Mouse (Mus musculus): Measurements from ENCODE around the gene Olfr53. TPM values are rescaled to one million over a fixed set of nuclear protein-coding genes. Genes with fewer than 3 reads are reported as not detected.

Gene Olfr53
- polyA plus RNA-seq, 1 experiment = not detected

DNA sequence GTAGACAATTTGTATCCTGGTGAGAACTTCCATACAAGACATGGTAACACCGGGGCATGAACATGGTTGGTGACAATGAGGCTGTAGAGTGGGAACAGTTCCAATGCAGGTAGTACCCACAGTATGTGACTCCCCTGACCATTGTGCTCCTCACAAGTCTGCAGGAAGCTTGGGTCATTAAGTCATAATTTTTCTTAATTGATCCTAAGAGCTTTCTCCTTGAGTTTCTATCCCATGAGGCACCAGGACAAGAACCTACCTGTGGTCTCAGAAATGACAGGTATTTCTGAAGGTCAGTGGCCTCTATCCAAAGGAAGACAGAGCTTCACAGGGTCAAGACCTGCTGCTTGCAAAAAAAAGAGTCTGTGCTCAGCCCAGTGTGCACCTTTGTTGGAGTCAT lies 35.4 kb downstream of the Olfr53 start, which contains the start of gene Olfr45:
TSS of gene Olfr45 (plus strand) at position 301 of the 400 bp plus-strand sequence.
- H3K27ac ChIP-seq (ENCODE audit: insufficient read depth, low read depth, low read length) = no peak within 1 kb of the TSS

GRCm38 (mm10) chr7:140696967-140697366 lies 50.7 kb downstream of the Olfr53 start, which contains the start of gene Olfr541:
Gene Olfr541, plus strand, starts transcription at chr7:140697267.
- no peaks in the 10 kb centered on the region for H3K4me1 ChIP-seq (ENCODE audit: control insufficient read depth, insufficient read depth, insufficient read length, low read length)
- no peaks in the 10 kb centered on the region for H3K36me3 ChIP-seq (ENCODE audit: control insufficient read depth, insufficient read depth, low read length)
- TF ChIP-seq CTCF (IDR thresholded peaks at IDR 0.05; ENCODE audit: extremely low read depth, insufficient read length, insufficient replicate concordance, low read depth, low read length) (no peak), POLR2A (IDR thresholded peaks at IDR 0.05; ENCODE audit: low read depth, low read length) (no peak)
- H3K27ac ChIP-seq (ENCODE audit: insufficient read depth, low read depth, low read length) = no peak within 1 kb of the TSS
- no peak within 1 kb of the TSS for H3K4me3 ChIP-seq (ENCODE audit: low read depth, low read length)
- no peaks in the 10 kb centered on the region for H3K27me3 ChIP-seq (ENCODE audit: control insufficient read depth, insufficient read depth, low read length)

More for the DNA sequence above, 35.4 kb downstream of the Olfr53 start, which contains the start of gene Olfr45:
- Histone ChIP-seq H3K27me3 (ENCODE audit: control insufficient read depth, insufficient read depth, low read length) (no peaks in the 10 kb centered on the region), H3K4me3 (ENCODE audit: low read depth, low read length) (no peak within 1 kb of the TSS), H3K36me3 (ENCODE audit: control insufficient read depth, insufficient read depth, low read length) (no peaks in the 10 kb centered on the region), H3K4me1 (ENCODE audit: control insufficient read depth, insufficient read depth, insufficient read length, low read length) (no peaks in the 10 kb centered on the region)
- TF ChIP-seq CTCF (IDR thresholded peaks at IDR 0.05; ENCODE audit: extremely low read depth, insufficient read length, insufficient replicate concordance, low read depth, low read length) (no peak), POLR2A (IDR thresholded peaks at IDR 0.05; ENCODE audit: low read depth, low read length) (no peak)
- WGBS = 89% methylated on average over 1 of the region's 1 CpGs

Other genes starting within 250 kb of the Olfr53 start
- gene Olfr531, start 243.5 kb upstream of the Olfr53 start, polyA plus RNA-seq (2012; rRNA removed) = 0.04 TPM in 1 of 2 replicates, not detected in the other
- gene Olfr532, start 224.8 kb upstream of the Olfr53 start, polyA plus RNA-seq (2012; rRNA removed) = not detected in 2 replicates
- not detected in 2 replicates for gene Olfr533, start 183.1 kb upstream of the Olfr53 start, polyA plus RNA-seq (2012; rRNA removed)
- not detected in 2 replicates for gene Olfr535, start 162.2 kb upstream of the Olfr53 start, polyA plus RNA-seq (2012; rRNA removed)
- not detected in 2 replicates for gene Olfr536, start 139.1 kb upstream of the Olfr53 start, polyA plus RNA-seq (2012; rRNA removed)
- gene Olfr538, start 78.6 kb upstream of the Olfr53 start, polyA plus RNA-seq (2012; rRNA removed) = not detected in 2 replicates
- gene Olfr46, start 45.2 kb upstream of the Olfr53 start, polyA plus RNA-seq (2012; rRNA removed) = not detected in 2 replicates
- not detected in 2 replicates for gene Olfr61, start 17.5 kb upstream of the Olfr53 start, polyA plus RNA-seq (2012; rRNA removed)
- not detected in 2 replicates for gene Olfr539, start 13.5 kb downstream of the Olfr53 start, polyA plus RNA-seq (2012; rRNA removed)
- not detected in 2 replicates for gene Olfr45, start 35.5 kb downstream of the Olfr53 start, polyA plus RNA-seq (2012; rRNA removed)
- gene Olfr541, start 50.8 kb downstream of the Olfr53 start, polyA plus RNA-seq (2012; rRNA removed) = not detected in 2 replicates
- gene Cyp2e1, start 117.3 kb downstream of the Olfr53 start, polyA plus RNA-seq (2012; rRNA removed) = 0.09 and 0.13 TPM in 2 replicates
- gene Syce1, start 141.4 kb downstream of the Olfr53 start, polyA plus RNA-seq (2012; rRNA removed) = not detected in 2 replicates
- not detected in 2 replicates for gene Zfp941, start 175.7 kb downstream of the Olfr53 start, polyA plus RNA-seq (2012; rRNA removed)
- gene Urah, start 188.6 kb downstream of the Olfr53 start, polyA plus RNA-seq (2012; rRNA removed) = 36.7 and 37.3 TPM in 2 replicates
- gene Scgb1c1, start 199.1 kb downstream of the Olfr53 start, polyA plus RNA-seq (2012; rRNA removed) = not detected in 2 replicates
- not detected in 2 replicates for gene Odf3, start 201.4 kb downstream of the Olfr53 start, polyA plus RNA-seq (2012; rRNA removed)
- not detected in 2 replicates for gene Gm45785, start 209.9 kb downstream of the Olfr53 start, polyA plus RNA-seq (2012; rRNA removed)
- gene Ric8a, start 210.5 kb downstream of the Olfr53 start, polyA plus RNA-seq (2012; rRNA removed) = 47.5 and 95.5 TPM in 2 replicates
- 10.4 and 17.1 TPM in 2 replicates for gene Bet1l, start 211.1 kb downstream of the Olfr53 start, polyA plus RNA-seq (2012; rRNA removed)
- 33.5 and 55.7 TPM in 2 replicates for gene Psmd13, start 235.5 kb downstream of the Olfr53 start, polyA plus RNA-seq (2012; rRNA removed)
- 13.6 and 20.4 TPM in 2 replicates for gene Sirt3, start 235.9 kb downstream of the Olfr53 start, polyA plus RNA-seq (2012; rRNA removed)